Mouse (Mus musculus) liver, embryonic 15.5 days (tissue): Measurements from ENCODE around the gene Rit1. TPM values are rescaled to one million over a fixed set of nuclear protein-coding genes. Genes with fewer than 3 reads are reported as not detected.
A peak's percentile ranks its signal among the peaks of the same experiment; 100 is the strongest.
"Not testable (repeated sequence)": the region's sequence is repeated elsewhere in the genome, so short reads cannot be mapped to it uniquely, and the experiment has no call there.

Source experiments
- ATAC-seq: fragments of 200-750 bp; cut with Nextera tagmentation; 2 replicates; pipeline ENCODE4 v1.8.0; 2017; ENCODE audit warnings: moderate number of reproducible peaks, mild to moderate bottlenecking, moderate library complexity; ENCODE audit not compliant: insufficient read depth
- H3K27ac ChIP-seq: fragments of 300-500 bp; sonication (generic); replicated peaks from 2 replicates; pipeline ENCODE4 v1.5.1; 2015; ENCODE audit warnings: mild to moderate bottlenecking, inconsistent platforms
- H3K27me3 ChIP-seq: fragments of 300-500 bp; sonication (generic); 2 replicates; pipeline ENCODE4 v1.6.1; 2015; ENCODE audit warnings: mild to moderate bottlenecking, inconsistent platforms
- H3K36me3 ChIP-seq: fragments of 300-500 bp; sonication (generic); replicated peaks from 2 replicates; pipeline ENCODE4 v1.6.1; 2015; ENCODE audit warnings: moderate library complexity, mild to moderate bottlenecking, inconsistent platforms
- H3K4me1 ChIP-seq: fragments of 300-500 bp; sonication (generic); replicated peaks from 2 replicates; pipeline ENCODE4 v1.6.1; 2015; ENCODE audit warnings: inconsistent platforms
- H3K4me2 ChIP-seq: fragments of 300-500 bp; sonication (generic); 2 replicates; pipeline ENCODE4 v1.6.1; 2015; ENCODE audit warnings: moderate library complexity, mild to moderate bottlenecking, inconsistent platforms
- H3K4me3 ChIP-seq: fragments of 300-500 bp; sonication (generic); replicated peaks from 2 replicates; pipeline ENCODE4 v1.5.1; 2015; ENCODE audit warnings: mild to moderate bottlenecking, inconsistent platforms
- H3K9ac ChIP-seq: fragments of 300-500 bp; sonication (generic); 2 replicates; pipeline ENCODE4 v1.6.1; 2015; ENCODE audit warnings: moderate library complexity, mild to moderate bottlenecking, inconsistent platforms
- H3K9me3 ChIP-seq: fragments of 300-500 bp; sonication (generic); replicated peaks from 2 replicates; pipeline ENCODE4 v1.6.1; 2016; ENCODE audit warnings: inconsistent platforms
- WGBS: fragments of 180-500 bp; shearing (Covaris S2); methylation state at CpG from one replicate; pipeline ENCODE4 v1.1.7; 2015; ENCODE audit warnings: mixed read lengths; ENCODE audit not compliant: insufficient replicate concordance; 5-methylcytosine and 5-hydroxymethylcytosine counted together
- polyA plus RNA-seq: library from polyadenylated mRNA; unstranded; fragments of >200 nt; fragmentation: Nextera tagmentation; extraction: Ambion mirVana; gene quantifications from 2 replicates; pipeline ENCODE4 v1.2.1, GENCODE M21; 2015

Gene Rit1
- polyA plus RNA-seq, 1 experiment from 2014 or later: 32.3 TPM

DNA sequence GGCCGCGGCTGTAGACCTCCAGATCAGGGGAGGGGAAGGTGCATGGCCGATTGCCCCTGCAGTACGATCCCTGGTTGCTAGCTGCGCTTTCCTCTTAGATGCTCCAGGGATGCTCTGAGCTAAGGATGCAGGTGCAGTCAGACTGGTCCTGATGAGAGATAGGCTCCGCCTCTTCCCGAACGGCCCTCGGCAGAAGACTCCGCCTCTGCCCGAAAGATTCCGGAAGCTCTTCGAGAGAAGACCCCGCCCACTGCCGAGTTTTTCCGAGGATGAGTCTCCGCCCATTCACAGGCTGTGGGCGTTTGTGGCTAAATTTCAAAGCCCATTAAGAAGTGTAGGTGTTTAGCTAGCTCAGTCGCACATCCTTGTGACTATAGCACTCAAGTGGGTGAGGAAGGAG lies 55.8 kb downstream of the Rit1 start:
- H3K4me3 ChIP-seq, H3K27me3 ChIP-seq, H3K36me3 ChIP-seq, H3K27ac ChIP-seq, H3K9ac ChIP-seq, H3K9me3 ChIP-seq, H3K4me1 ChIP-seq: not testable (repeated sequence)
- peak overlapping the region; percentile 47 for H3K4me2 ChIP-seq
- under 1% methylated on average over 19 of the region's 19 CpGs for WGBS
- peak; percentile 53 for ATAC-seq

GRCm38 (mm10) chr3:88773163-88773562 lies 56.5 kb downstream of the Rit1 start:
- not testable (repeated sequence) for H3K27me3 ChIP-seq, H3K4me3 ChIP-seq, H3K27ac ChIP-seq, H3K36me3 ChIP-seq, H3K9me3 ChIP-seq, H3K4me2 ChIP-seq, ATAC-seq, H3K4me1 ChIP-seq, H3K9ac ChIP-seq
- WGBS: 83% methylated on average over 6 of the region's 6 CpGs

- H3K4me1 ChIP-seq, H3K36me3 ChIP-seq, H3K27ac ChIP-seq, H3K9me3 ChIP-seq, H3K27me3 ChIP-seq: not testable (repeated sequence)
- H3K4me3 ChIP-seq: peak within 1 kb of the TSS; percentile 56
- peak within 1 kb of the TSS; percentile 64 for H3K4me2 ChIP-seq
- peak; percentile 81 for ATAC-seq
- peak within 1 kb of the TSS; percentile 37 for H3K9ac ChIP-seq
- 2% methylated on average over 44 of the region's 51 CpGs for WGBS
Observed at GRCm38 (mm10) chr3:88774939-88775841, 58.6 kb downstream of the Rit1 start, which contains the start of gene Syt11. Gene Syt11 (minus strand): TSS chr3:88775164.

Other genes starting within 250 kb of the Rit1 start
- 133 and 142 TPM in 2 replicates for gene Lmna, start 206.9 kb upstream of the Rit1 start, polyA plus RNA-seq
- gene Mex3a, start 184.4 kb upstream of the Rit1 start, polyA plus RNA-seq: 0.60 and 0.67 TPM in 2 replicates
- 0.53 TPM in 1 of 2 replicates, not detected in the other for gene Rab25, start 168.5 kb upstream of the Rit1 start, polyA plus RNA-seq
- 104 and 112 TPM in 2 replicates for gene Lamtor2, start 163.8 kb upstream of the Rit1 start, polyA plus RNA-seq
- 19.8 and 20.4 TPM in 2 replicates for gene Ubqln4, start 163.1 kb upstream of the Rit1 start, polyA plus RNA-seq
- 190 and 206 TPM in 2 replicates for gene Ssr2, start 141.0 kb upstream of the Rit1 start, polyA plus RNA-seq
- 14.4 and 15.0 TPM in 2 replicates for gene Arhgef2, start 110.9 kb upstream of the Rit1 start, polyA plus RNA-seq
- not detected in 2 replicates for gene Rxfp4, start 63.7 kb upstream of the Rit1 start, polyA plus RNA-seq
- 23.9 and 26.6 TPM in 2 replicates for gene Khdc4, start 31.0 kb upstream of the Rit1 start, polyA plus RNA-seq
- 0.73 and 1.3 TPM in 2 replicates for gene Syt11, start 58.3 kb downstream of the Rit1 start, polyA plus RNA-seq
- gene Gon4l, start 118.4 kb downstream of the Rit1 start, polyA plus RNA-seq: 2.7 and 3.3 TPM in 2 replicates
- 12.0 and 12.9 TPM in 2 replicates for gene Msto1, start 197.2 kb downstream of the Rit1 start, polyA plus RNA-seq
- 4.8 and 5.2 TPM in 2 replicates for gene Ash1l, start 233.8 kb downstream of the Rit1 start, polyA plus RNA-seq
- 84.3 and 88.9 TPM in 2 replicates for gene Dap3, start 234.3 kb downstream of the Rit1 start, polyA plus RNA-seq